Mouse (Mus musculus) liver, embryonic 14.5 days (tissue): Measurements from ENCODE around the gene Sdc4.

Experiments
- CTCF ChIP-seq: IDR thresholded peaks from 2 replicates; pipeline ENCODE4 v1.5.1; 2016; ENCODE audit warnings: antibody characterized with exemption, low read depth, control low read depth
- EP300 ChIP-seq: IDR thresholded peaks from 2 replicates; pipeline ENCODE4 v1.6.1; 2016; ENCODE audit warnings: antibody characterized with exemption, low read depth

DNA sequence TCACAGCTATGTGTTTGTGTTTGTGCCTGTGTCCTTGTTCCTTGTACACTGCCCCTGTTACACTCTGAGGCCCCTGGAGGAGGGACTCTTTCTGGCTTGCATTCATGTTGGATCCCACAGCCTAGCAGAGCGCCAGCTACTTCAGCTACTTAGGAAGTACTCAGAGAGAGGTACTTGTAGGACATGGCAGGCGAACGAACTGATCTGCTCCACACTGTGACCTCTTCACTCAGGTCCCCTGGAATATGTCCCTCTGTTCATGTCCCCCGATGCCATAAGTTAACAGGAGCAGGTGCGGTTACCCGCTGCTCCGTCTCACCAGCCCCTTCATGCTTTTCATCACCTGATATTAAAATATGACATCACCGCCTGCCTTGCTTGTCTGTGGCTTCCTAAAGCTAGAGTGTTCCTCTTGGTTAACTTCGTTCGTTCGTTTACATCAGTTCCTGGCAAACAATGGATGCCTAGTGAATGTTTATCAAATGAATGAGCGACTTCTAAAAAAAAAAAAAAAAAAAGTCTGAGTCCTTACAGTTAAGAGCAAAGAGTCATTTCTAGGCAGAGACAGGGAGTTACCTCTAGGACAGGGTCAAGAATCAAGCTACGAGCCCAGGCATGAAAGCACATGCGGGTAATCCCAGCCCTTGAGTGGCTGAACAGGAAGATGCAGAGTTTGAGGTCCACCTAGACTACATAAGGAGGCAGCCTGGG lies 9.5 kb upstream of the Sdc4 start:
- no peak for TF ChIP-seq EP300
- no peak for TF ChIP-seq CTCF
